Mouse (Mus musculus) CD4-positive naive resting alpha-beta T cell, adult 57 days (primary cell): ENCODE data around the gene Slc8a2. TPM values are rescaled to one million over a fixed set of nuclear protein-coding genes. Genes with fewer than 3 reads are reported as not detected.

ENCODE experiments used
- total RNA-seq: library from RNA; stranded (reverse); gene quantifications from one replicate; pipeline ENCODE4 v1.2.4, GENCODE M21; 2023

Slc8a2 gene
- total RNA-seq: 0.21 TPM

GRCm38 (mm10) chr7:16129421-16129845 lies at the start of gene Slc8a2:
TSS of gene Slc8a2 (plus strand) at chr7:16129826.

GRCm38 (mm10) chr7:16098021-16099017 lies 31.3 kb upstream of the Slc8a2 start, which contains the start of gene Napa:
TSS of gene Napa (plus strand) at chr7:16098458.

GRCm38 (mm10) chr7:16119569-16120261 lies 9.9 kb upstream of the Slc8a2 start, which contains the start of gene Kptn:
TSS of gene Kptn (plus strand) at chr7:16119895.

GRCm38 (mm10) chr7:16174597-16175541 lies 45.2 kb downstream of the Slc8a2 start, which contains the start of gene Meis3:
TSS of gene Meis3 (plus strand) at chr7:16175090.

Other genes starting within 250 kb of the Slc8a2 start
- gene Crx, start 249.9 kb upstream of the Slc8a2 start, total RNA-seq: not detected
- not detected for gene Crxos, start 247.2 kb upstream of the Slc8a2 start, total RNA-seq
- 217 TPM for gene Selenow, start 207.4 kb upstream of the Slc8a2 start, total RNA-seq
- 480 TPM for gene Nop53, start 183.8 kb upstream of the Slc8a2 start, total RNA-seq
- gene Ehd2, start 162.3 kb upstream of the Slc8a2 start, total RNA-seq: 1.7 TPM
- gene Bicra, start 81.9 kb upstream of the Slc8a2 start, total RNA-seq: 63.8 TPM
- gene Zfp541, start 68.0 kb upstream of the Slc8a2 start, total RNA-seq: 0.18 TPM
- 226 TPM for gene Napa, start 31.4 kb upstream of the Slc8a2 start, total RNA-seq
- 35.3 TPM for gene Kptn, start 9.9 kb upstream of the Slc8a2 start, total RNA-seq
- 52.4 TPM for gene Meis3, start 45.3 kb downstream of the Slc8a2 start, total RNA-seq
- gene Dhx34, start 92.2 kb downstream of the Slc8a2 start, total RNA-seq: 29.4 TPM
- gene C5ar2, start 114.3 kb downstream of the Slc8a2 start, total RNA-seq: 0.21 TPM
- gene C5ar1, start 129.7 kb downstream of the Slc8a2 start, total RNA-seq: 0.38 TPM
- gene Inafm1, start 143.8 kb downstream of the Slc8a2 start, total RNA-seq: 37.6 TPM
- gene Ccdc9, start 157.0 kb downstream of the Slc8a2 start, total RNA-seq: 347 TPM
- gene Bbc3, start 178.6 kb downstream of the Slc8a2 start, total RNA-seq: 71.4 TPM